Mouse (Mus musculus) myocyte (in vitro differentiated cells): ENCODE measurements around the gene Kcnh7. TPM values are rescaled to one million over a fixed set of nuclear protein-coding genes. Genes with fewer than 3 reads are reported as not detected.

Experiments
- H3K27me3 ChIP-seq: one replicate; pipeline ENCODE4 v1.6.1; 2011; ENCODE audit not compliant: control insufficient read depth, insufficient read depth, insufficient read length
- H3K36me3 ChIP-seq: one replicate; pipeline ENCODE4 v1.6.1; 2011; ENCODE audit not compliant: control insufficient read depth, insufficient read depth
- H3K4me2 ChIP-seq: one replicate; pipeline ENCODE4 v1.6.1; 2011; ENCODE audit warnings: low read depth, control low read depth
- H3K4me3 ChIP-seq: one replicate; pipeline ENCODE4 v1.5.1; 2011; ENCODE audit warnings: mild to moderate bottlenecking, control low read depth, moderate library complexity
- H3K79me2 ChIP-seq: one replicate; pipeline ENCODE4 v1.6.1; 2011; ENCODE audit not compliant: control insufficient read depth, insufficient read depth
- H3ac ChIP-seq: one replicate; pipeline ENCODE4 v1.6.1; 2011; ENCODE audit not compliant: control insufficient read depth, insufficient read length
- CEBPB ChIP-seq: IDR thresholded peaks from 2 replicates; pipeline ENCODE4 v1.6.1; 2011; ENCODE audit warnings: mild to moderate bottlenecking, moderate library complexity; ENCODE audit not compliant: poor library complexity, insufficient read depth, severe bottlenecking
- E2F4 ChIP-seq: IDR thresholded peaks from one replicate; pipeline ENCODE4 v1.6.1; 2011; ENCODE audit warnings: mild to moderate bottlenecking, control low read depth, moderate library complexity; ENCODE audit not compliant: insufficient read depth
- MAX ChIP-seq: IDR thresholded peaks from one replicate; pipeline ENCODE4 v1.6.1; 2011; ENCODE audit warnings: low read depth, mild to moderate bottlenecking, control low read depth
- MYOD1 ChIP-seq, 3 experiments: IDR thresholded peaks; one replicate each; pipeline ENCODE4 v1.6.1; 2011; ENCODE audit warnings: control low read depth in 2 of 3, low read depth in 2 of 3, mild to moderate bottlenecking in 2 of 3, moderate library complexity in 1 of 3; ENCODE audit not compliant: insufficient read length in 2 of 3, control insufficient read depth in 1 of 3
- MYOG ChIP-seq, 3 experiments: IDR thresholded peaks; one replicate each; pipeline ENCODE4 v1.6.1; 2011; ENCODE audit warnings: control low read depth in 2 of 3, low read depth in 2 of 3, mild to moderate bottlenecking in 2 of 3; ENCODE audit not compliant: insufficient read length in 2 of 3, control insufficient read depth in 1 of 3, insufficient read depth in 1 of 3
- POLR2A ChIP-seq: IDR thresholded peaks from one replicate; pipeline ENCODE4 v1.6.1; 2011; ENCODE audit warnings: low read depth, mild to moderate bottlenecking, control low read depth, moderate library complexity; ENCODE audit not compliant: insufficient read length
- POLR2AphosphoS2 ChIP-seq: IDR thresholded peaks from one replicate; pipeline ENCODE4 v1.6.1; 2011; ENCODE audit warnings: low read depth, control low read depth; ENCODE audit not compliant: insufficient read length
- REST ChIP-seq: IDR thresholded peaks from one replicate; pipeline ENCODE4 v1.6.1; 2011; ENCODE audit warnings: mild to moderate bottlenecking, control low read depth, moderate library complexity; ENCODE audit not compliant: insufficient read depth, insufficient read length
- SRF ChIP-seq: IDR thresholded peaks from one replicate; pipeline ENCODE4 v1.6.1; 2011; ENCODE audit warnings: low read depth; ENCODE audit not compliant: control insufficient read depth, insufficient read length
- TCF12 ChIP-seq: IDR thresholded peaks from one replicate; pipeline ENCODE4 v1.6.1; 2011; ENCODE audit warnings: mild to moderate bottlenecking, control low read depth; ENCODE audit not compliant: poor library complexity, insufficient read depth, severe bottlenecking
- TCF3 ChIP-seq: IDR thresholded peaks from one replicate; pipeline ENCODE4 v1.6.1; 2011; ENCODE audit warnings: low read depth, control low read depth; ENCODE audit not compliant: insufficient read length
- USF1 ChIP-seq: IDR thresholded peaks from one replicate; pipeline ENCODE4 v1.6.1; 2011; ENCODE audit warnings: low read depth, mild to moderate bottlenecking, control low read depth, moderate library complexity
- polyA plus RNA-seq: library from polyadenylated mRNA; unstranded; fragments of >200 nt; fragmentation: generic; extraction: Trizol; gene quantifications from one replicate; pipeline ENCODE4 v1.2.1, GENCODE M21; 2012; ENCODE audit warnings: missing spikeins

The Kcnh7 gene
- polyA plus RNA-seq: 0.02 TPM

- TF ChIP-seq REST (no peak), MYOG (IDR thresholded peaks at IDR 0.05; ENCODE audit: control insufficient read depth in 1 of 3, insufficient read depth in 1 of 3, insufficient read length in 2 of 3, low read depth in 2 of 3) (no peak), POLR2A (no peak), TCF12 (no peak)
These were observed at the start of gene Kcnh7 for GRCm38 (mm10) chr2:63183563-63184545. TSS of gene Kcnh7 (minus strand) at chr2:63184287.

GRCm38 (mm10) chr2:63207435-63207834 is 23.3 kb upstream of the Kcnh7 start:
- TF ChIP-seq CEBPB: no peak
- TF ChIP-seq TCF12: no peak
- no peak for TF ChIP-seq MAX
- TF ChIP-seq MYOD1 (IDR thresholded peaks at IDR 0.05; ENCODE audit: control insufficient read depth in 1 of 3, insufficient read length in 2 of 3, low read depth in 2 of 3): no peak
- no peak for TF ChIP-seq SRF
- no peak for TF ChIP-seq POLR2A
- no peak for TF ChIP-seq POLR2AphosphoS2
- TF ChIP-seq E2F4: no peak
- TF ChIP-seq USF1: no peak
- no peak for TF ChIP-seq REST
- no peak for TF ChIP-seq MYOG (IDR thresholded peaks at IDR 0.05; ENCODE audit: control insufficient read depth in 1 of 3, insufficient read depth in 1 of 3, insufficient read length in 2 of 3, low read depth in 2 of 3)
- no peak for TF ChIP-seq TCF3

More at GRCm38 (mm10) chr2:63183563-63184545, at the start of gene Kcnh7:
- Histone ChIP-seq H3K79me2 (no peaks in the 10 kb centered on the region), H3K4me2 (no peak within 1 kb of the TSS), H3K4me3 (no peak within 1 kb of the TSS), H3K36me3 (no peaks in the 10 kb centered on the region), H3ac (no peak within 1 kb of the TSS), H3K27me3 (no peaks in the 10 kb centered on the region)

GRCm38 (mm10) chr2:63186014-63186413 is 1.9 kb upstream of the Kcnh7 start:
- Histone ChIP-seq H3K4me2 (no peak overlapping the region), H3K36me3 (no peaks in the 10 kb centered on the region), H3ac (no peak overlapping the region), H3K27me3 (no peaks in the 10 kb centered on the region), H3K79me2 (no peaks in the 10 kb centered on the region), H3K4me3 (no peak overlapping the region)
- TF ChIP-seq SRF: no peak
- no peak for TF ChIP-seq POLR2A
- TF ChIP-seq E2F4: no peak
- TF ChIP-seq TCF3: no peak
- TF ChIP-seq CEBPB: no peak
- no peak for TF ChIP-seq MYOD1 (IDR thresholded peaks at IDR 0.05; ENCODE audit: control insufficient read depth in 1 of 3, insufficient read length in 2 of 3, low read depth in 2 of 3)

More at GRCm38 (mm10) chr2:63207435-63207834, 23.3 kb upstream of the Kcnh7 start:
- Histone ChIP-seq H3K36me3 (no peaks in the 10 kb centered on the region), H3K79me2 (no peaks in the 10 kb centered on the region), H3K4me2 (no peak overlapping the region), H3K4me3 (no peak overlapping the region), H3ac (no peak overlapping the region), H3K27me3 (no peaks in the 10 kb centered on the region)

GRCm38 (mm10) chr2:63184551-63185430 is 704 bp upstream of the Kcnh7 start:
- TF ChIP-seq POLR2A: no peak
- no peak for TF ChIP-seq REST
- TF ChIP-seq E2F4: no peak
- no peak for TF ChIP-seq MYOD1 (IDR thresholded peaks at IDR 0.05; ENCODE audit: control insufficient read depth in 1 of 3, insufficient read length in 2 of 3, low read depth in 2 of 3)
- no peak for TF ChIP-seq TCF3
- TF ChIP-seq POLR2AphosphoS2: no peak
- no peak for TF ChIP-seq MYOG (IDR thresholded peaks at IDR 0.05; ENCODE audit: control insufficient read depth in 1 of 3, insufficient read depth in 1 of 3, insufficient read length in 2 of 3, low read depth in 2 of 3)
- TF ChIP-seq TCF12: no peak
- no peak for TF ChIP-seq CEBPB
- TF ChIP-seq MAX: no peak
- TF ChIP-seq SRF: no peak
- Histone ChIP-seq H3K36me3 (no peaks in the 10 kb centered on the region), H3K4me3 (no peak overlapping the region)

More at GRCm38 (mm10) chr2:63184551-63185430, 704 bp upstream of the Kcnh7 start:
- Histone ChIP-seq H3ac (no peak overlapping the region), H3K27me3 (no peaks in the 10 kb centered on the region), H3K79me2 (no peaks in the 10 kb centered on the region), H3K4me2 (no peak overlapping the region)
